Mouse (Mus musculus) E14TG2a.4 (cell line): ENCODE results near the gene Hoxd3.
A peak's percentile ranks its signal among the peaks of the same experiment; 100 is the strongest.

Source experiments
- H3K27me3 ChIP-seq: 2 replicates; pipeline ENCODE4 v1.6.1; 2014; ENCODE audit warnings: low read length, control low read depth; ENCODE audit not compliant: insufficient read depth
- H3K36me3 ChIP-seq: 2 replicates; pipeline ENCODE4 v1.6.1; 2014; ENCODE audit warnings: low read length, control low read depth; ENCODE audit not compliant: insufficient read depth
- H3K4me1 ChIP-seq: replicated peaks from 2 replicates; pipeline ENCODE4 v1.6.1; 2014; ENCODE audit warnings: low read depth, low read length, control low read depth
- H3K4me3 ChIP-seq: replicated peaks from 2 replicates; pipeline ENCODE4 v1.5.1; 2014; ENCODE audit warnings: mild to moderate bottlenecking, low read length
- H3K9me3 ChIP-seq: 2 replicates; pipeline ENCODE4 v1.6.1; 2014; ENCODE audit warnings: low read length, control low read depth
- CTCF ChIP-seq: conservative IDR thresholded peaks from 2 replicates; pipeline ENCODE4 v1.5.1; 2014; ENCODE audit warnings: low read length
- NANOG ChIP-seq: IDR thresholded peaks from 2 replicates; pipeline ENCODE4 v1.6.1; 2014; ENCODE audit warnings: borderline replicate concordance, low read length, mixed read lengths
- POU5F1 ChIP-seq: IDR thresholded peaks from 2 replicates; pipeline ENCODE4 v1.6.1; 2014; ENCODE audit warnings: low read length, borderline replicate concordance

Hoxd3 gene

GRCm38 (mm10) chr2:74676376-74677052, 35.2 kb upstream of the Hoxd3 start:
- H3K36me3 ChIP-seq, result no peaks in the 10 kb centered on the region
- TF ChIP-seq CTCF (no peak), NANOG (no peak), POU5F1 (no peak)
- peaks cover 58% of the 10 kb centered on the region for H3K4me1 ChIP-seq
- peaks cover 17% of the 10 kb centered on the region for H3K9me3 ChIP-seq
- no peak overlapping the region for H3K4me3 ChIP-seq
- peaks cover 99% of the 10 kb centered on the region for H3K27me3 ChIP-seq

- TF ChIP-seq POU5F1, result no peak
- no peak for TF ChIP-seq NANOG
- no peak for TF ChIP-seq CTCF
- Histone ChIP-seq H3K9me3 (peaks cover 17% of the 10 kb centered on the region), H3K27me3 (peaks cover 99% of the 10 kb centered on the region), H3K36me3 (no peaks in the 10 kb centered on the region), H3K4me1 (peaks cover 55% of the 10 kb centered on the region), H3K4me3 (no peak overlapping the region)
Measured at GRCm38 (mm10) chr2:74677106-74677505, 34.6 kb upstream of the Hoxd3 start.

- Histone ChIP-seq H3K4me1 (peaks cover 54% of the 10 kb centered on the region), H3K4me3 (peak within 1 kb of the TSS; percentile 6; the same call in 1 of the 2 replicates), H3K9me3 (peaks cover 7% of the 10 kb centered on the region), H3K36me3 (no peaks in the 10 kb centered on the region), H3K27me3 (peaks cover 98% of the 10 kb centered on the region)
- no peak for TF ChIP-seq POU5F1
- no peak for TF ChIP-seq NANOG
- no peak for TF ChIP-seq CTCF
Measured at GRCm38 (mm10) chr2:74678891-74679595, 32.7 kb upstream of the Hoxd3 start, which contains the start of gene Hoxd11. Gene Hoxd11, plus strand, starts transcription at chr2:74679557.

GRCm38 (mm10) chr2:74679596-74679971, 32.1 kb upstream of the Hoxd3 start:
- Histone ChIP-seq H3K4me1 (peaks cover 58% of the 10 kb centered on the region), H3K4me3 (peak overlapping the region; percentile 6; the same call in 1 of the 2 replicates), H3K36me3 (no peaks in the 10 kb centered on the region), H3K9me3 (peaks cover 1% of the 10 kb centered on the region; the same call in 1 of the 2 replicates), H3K27me3 (peaks cover 98% of the 10 kb centered on the region)
- TF ChIP-seq POU5F1, result no peak; the same call in 1 of the 2 replicates

- Histone ChIP-seq H3K36me3 (no peaks in the 10 kb centered on the region), H3K4me3 (peak overlapping the region; percentile 6; the same call in 1 of the 2 replicates), H3K27me3 (peaks cover 98% of the 10 kb centered on the region), H3K9me3 (no peaks in the 10 kb centered on the region), H3K4me1 (peaks cover 55% of the 10 kb centered on the region)
- no peak for TF ChIP-seq CTCF
- no peak for TF ChIP-seq NANOG
- no peak for TF ChIP-seq POU5F1
Measured at GRCm38 (mm10) chr2:74679980-74680379, 31.7 kb upstream of the Hoxd3 start.

GRCm38 (mm10) chr2:74680561-74681398, 30.9 kb upstream of the Hoxd3 start:
- Histone ChIP-seq H3K36me3 (no peaks in the 10 kb centered on the region), H3K4me3 (no peak overlapping the region; the same call in 1 of the 2 replicates), H3K27me3 (peaks cover 96% of the 10 kb centered on the region), H3K4me1 (peaks cover 47% of the 10 kb centered on the region), H3K9me3 (no peaks in the 10 kb centered on the region)
- TF ChIP-seq CTCF, result no peak
- no peak for TF ChIP-seq POU5F1
- TF ChIP-seq NANOG, result no peak

GRCm38 (mm10) chr2:74681594-74682531, 29.9 kb upstream of the Hoxd3 start:
- H3K36me3 ChIP-seq, result no peaks in the 10 kb centered on the region
- H3K27me3 ChIP-seq, result peaks cover 92% of the 10 kb centered on the region
- peaks cover 47% of the 10 kb centered on the region for H3K4me1 ChIP-seq
- H3K9me3 ChIP-seq, result no peaks in the 10 kb centered on the region
- H3K4me3 ChIP-seq, result peak overlapping the region; percentile 69
- TF ChIP-seq CTCF, result no peak
- TF ChIP-seq POU5F1, result peak; percentile 49; the same call in 1 of the 2 replicates
- no peak for TF ChIP-seq NANOG
